Mouse (Mus musculus) neural tube, embryonic 11.5 days (tissue): ENCODE results near the gene Gm47996. TPM values are rescaled to one million over a fixed set of nuclear protein-coding genes. Genes with fewer than 3 reads are reported as not detected.

Experiments used
- polyA plus RNA-seq: library from polyadenylated mRNA; unstranded; fragments of >200 nt; fragmentation: Nextera tagmentation; extraction: Ambion mirVana; gene quantifications from 2 replicates; pipeline ENCODE4 v1.2.1, GENCODE M21; 2014

Gene Gm47996
- polyA plus RNA-seq, 1 experiment from 2014 or later, result not detected

Other genes starting within 250 kb of the Gm47996 start
- 8.9 and 12.3 TPM in 2 replicates for gene Hmcn1, start 216.7 kb upstream of the Gm47996 start, polyA plus RNA-seq
- 0.46 and 0.54 TPM in 2 replicates for gene Gm47985, start 27.6 kb upstream of the Gm47996 start, polyA plus RNA-seq
- 0.29 TPM in 1 of 2 replicates, not detected in the other for gene Gm8947, start 17.8 kb upstream of the Gm47996 start, polyA plus RNA-seq
- 0.31 TPM in 1 of 2 replicates, not detected in the other for gene Gm47995, start 11.7 kb upstream of the Gm47996 start, polyA plus RNA-seq
- 0.30 and 0.66 TPM in 2 replicates for gene 3110040M04Rik, start 6.0 kb upstream of the Gm47996 start, polyA plus RNA-seq
- gene Ivns1abp, start 134.3 kb downstream of the Gm47996 start, polyA plus RNA-seq, result 426 and 444 TPM in 2 replicates
- gene Swt1, start 218.3 kb downstream of the Gm47996 start, polyA plus RNA-seq, result 20.0 TPM in 2 replicates
- gene Trmt1l, start 218.4 kb downstream of the Gm47996 start, polyA plus RNA-seq, result 52.6 and 53.1 TPM in 2 replicates